Mouse (Mus musculus): ENCODE measurements around the gene Foxp3.

The Foxp3 gene

GRCm38 (mm10) chrX:7573176-7574086, at the start of gene Foxp3:
Gene Foxp3 (plus strand): TSS chrX:7573644.
- peak; percentile 44 for DNase-seq (ENCODE audit: low read depth, low spot score)

GRCm38 (mm10) chrX:7524961-7525360, 48.5 kb upstream of the Foxp3 start:
- DNase-seq (ENCODE audit: low read depth, low spot score): no peak

GRCm38 (mm10) chrX:7553474-7553873, 20.0 kb upstream of the Foxp3 start:
- no peak for DNase-seq (ENCODE audit: low read depth, low spot score)

DNA sequence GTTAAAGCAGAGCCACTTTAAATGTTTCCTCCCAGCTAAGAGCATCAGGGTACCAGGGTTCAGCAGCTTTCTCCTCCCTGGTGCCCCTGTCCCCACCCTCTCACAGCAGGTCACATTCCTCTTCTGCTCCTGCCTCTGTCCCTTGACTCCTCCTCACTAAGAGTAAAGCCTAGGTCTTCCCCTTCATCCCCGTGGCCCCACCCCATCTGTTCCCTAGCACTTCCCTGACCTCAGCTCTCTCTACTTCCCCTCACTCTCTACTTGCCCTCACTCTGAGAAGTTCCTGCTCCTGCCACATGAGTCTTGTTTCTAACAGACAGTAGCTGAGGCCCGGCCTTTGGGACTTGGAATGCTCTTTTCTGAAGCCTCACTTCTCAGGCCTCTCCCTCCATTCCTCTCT, 10.4 kb upstream of the Foxp3 start:
- DNase-seq (ENCODE audit: low read depth, low spot score): peak; percentile 17

- peak; percentile 82 for DNase-seq (ENCODE audit: low read depth, low spot score)
These were observed 7.1 kb upstream of the Foxp3 start for GRCm38 (mm10) chrX:7566352-7566751.

GRCm38 (mm10) chrX:7567491-7567890, 6.0 kb upstream of the Foxp3 start:
- DNase-seq (ENCODE audit: low read depth, low spot score): peak; percentile 82

GRCm38 (mm10) chrX:7570481-7571175, 2.8 kb upstream of the Foxp3 start:
- peak; percentile 78 for DNase-seq (ENCODE audit: low read depth, low spot score)

DNA sequence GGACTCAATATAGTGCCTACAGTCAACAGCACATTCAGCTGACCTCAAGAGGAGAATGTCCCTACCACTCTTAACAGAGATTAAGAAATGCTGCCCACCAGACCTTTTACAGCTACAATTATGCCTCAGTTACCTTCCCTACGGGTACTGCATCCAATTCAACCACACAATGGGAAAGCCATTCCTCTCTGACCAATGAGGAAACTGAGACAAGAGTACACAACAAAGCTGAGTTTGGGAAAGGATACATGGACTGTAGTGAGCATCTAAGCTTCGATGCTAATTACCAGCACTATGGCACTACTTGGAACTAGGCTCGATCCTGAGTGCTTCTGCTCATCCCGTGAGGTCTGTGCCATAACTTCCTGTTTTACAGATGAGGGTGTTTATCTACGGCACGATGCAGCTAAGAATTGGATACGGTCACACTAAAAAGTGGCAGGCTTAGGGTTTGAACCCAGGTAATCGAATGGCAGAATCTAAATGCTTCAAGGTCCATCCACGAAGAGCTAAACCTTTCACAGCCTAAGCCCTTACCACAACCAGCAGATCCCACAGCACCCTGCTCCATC, 1.8 kb upstream of the Foxp3 start:
- peak; percentile 36 for DNase-seq (ENCODE audit: low read depth, low spot score)

GRCm38 (mm10) chrX:7572466-7572865, 978 bp upstream of the Foxp3 start:
- DNase-seq (ENCODE audit: low read depth, low spot score): peak; percentile 73

GRCm38 (mm10) chrX:7574087-7574884, 842 bp downstream of the Foxp3 start, which contains the start of gene Ppp1r3f:
Gene Ppp1r3f (minus strand): TSS chrX:7574283.
- DNase-seq (ENCODE audit: low read depth, low spot score): peak; percentile 97

- DNase-seq (ENCODE audit: low read depth, low spot score): no peak
These were observed 1.4 kb downstream of the Foxp3 start for GRCm38 (mm10) chrX:7574885-7575231.

DNA sequence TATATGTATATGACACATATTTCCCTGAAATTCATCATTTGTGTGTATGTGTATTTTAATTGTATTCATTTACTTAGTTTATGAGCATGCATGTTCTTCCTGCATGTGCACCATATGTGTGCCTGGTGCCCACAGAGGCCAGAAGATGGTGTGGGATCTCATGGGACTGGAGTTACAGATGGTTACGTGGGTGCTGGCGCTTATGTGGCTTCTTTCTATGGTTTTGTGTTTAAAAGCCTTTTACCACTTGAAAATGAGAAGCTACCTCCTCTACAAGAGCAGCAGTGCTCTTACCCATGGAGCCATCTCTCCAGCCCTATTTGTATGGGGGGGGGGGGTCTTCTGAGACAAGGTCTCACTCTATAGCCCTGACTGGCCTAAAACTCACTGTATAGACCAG, 7.7 kb downstream of the Foxp3 start:
- peak; percentile 50 for DNase-seq (ENCODE audit: low read depth, low spot score)

- DNase-seq (ENCODE audit: low read depth, low spot score): peak; percentile 86
These were observed 10.4 kb downstream of the Foxp3 start for GRCm38 (mm10) chrX:7583881-7584280.

GRCm38 (mm10) chrX:7586356-7586755, 12.9 kb downstream of the Foxp3 start:
- peak; percentile 45 for DNase-seq (ENCODE audit: low read depth, low spot score)

DNA sequence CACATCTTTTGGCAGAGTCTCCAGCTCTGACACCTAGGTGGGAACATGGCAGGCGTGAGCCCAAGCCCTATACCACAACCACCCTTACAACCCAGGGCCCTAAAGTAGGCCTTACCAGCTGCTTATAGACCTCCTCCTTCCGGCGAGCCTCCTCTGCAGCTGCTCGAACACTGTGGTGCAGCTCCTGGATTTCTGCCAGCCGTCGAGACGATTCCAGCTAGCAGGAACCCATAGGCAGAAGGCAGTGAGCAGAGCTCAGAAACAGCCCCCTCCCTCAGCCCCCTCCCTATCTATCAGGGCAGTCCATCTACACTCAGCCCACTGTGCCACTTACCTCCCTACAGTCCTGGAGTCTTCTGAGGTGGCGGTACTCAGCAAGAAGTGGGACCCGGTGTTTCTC, 21.9 kb downstream of the Foxp3 start:
- DNase-seq (ENCODE audit: low read depth, low spot score): no peak

- DNase-seq (ENCODE audit: low read depth, low spot score): no peak
These were observed 30.6 kb downstream of the Foxp3 start for GRCm38 (mm10) chrX:7604004-7604403.

DNA sequence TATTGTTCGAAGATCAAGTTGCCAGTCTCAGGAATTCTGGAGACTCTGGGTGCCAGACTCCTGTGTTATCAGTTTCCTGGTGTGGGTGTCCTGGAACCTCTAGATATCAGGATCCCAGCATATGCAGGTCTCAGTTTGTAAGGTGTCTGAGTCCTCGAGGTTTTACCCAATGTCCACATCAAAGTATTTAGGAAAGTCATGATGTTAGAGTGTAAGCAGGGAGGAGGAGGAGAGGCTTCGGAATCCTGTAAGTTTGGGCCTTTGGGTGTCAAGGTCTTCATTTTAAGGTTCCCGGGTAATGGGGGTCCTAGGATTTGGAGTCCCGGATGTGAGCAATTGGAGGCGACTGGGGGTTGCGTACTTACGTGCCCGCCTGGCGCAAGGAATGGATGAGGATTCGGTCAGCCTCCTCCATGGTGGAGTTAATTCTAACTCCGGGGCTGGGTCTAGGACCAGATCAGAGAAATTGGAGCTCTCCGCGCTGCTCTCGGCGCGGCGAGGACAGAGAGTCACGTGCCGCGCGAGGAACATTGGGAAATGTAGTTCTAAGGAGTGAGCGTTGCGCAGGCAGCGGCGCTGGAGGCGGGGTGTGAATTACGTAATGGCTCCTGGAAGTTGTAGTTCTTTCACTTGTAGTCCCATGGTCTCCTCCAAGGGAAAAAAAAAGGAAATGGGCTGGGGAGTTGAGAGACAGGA, 31.6 kb downstream of the Foxp3 start, which contains the start of gene Ccdc22:
Gene Ccdc22, minus strand, starts transcription at position 639 of the 696 bp plus-strand sequence.
- DNase-seq (ENCODE audit: low read depth, low spot score): peak; percentile 87

- DNase-seq (ENCODE audit: low read depth, low spot score): peak; percentile 36
These were observed 32.1 kb downstream of the Foxp3 start for GRCm38 (mm10) chrX:7605575-7605941.

DNA sequence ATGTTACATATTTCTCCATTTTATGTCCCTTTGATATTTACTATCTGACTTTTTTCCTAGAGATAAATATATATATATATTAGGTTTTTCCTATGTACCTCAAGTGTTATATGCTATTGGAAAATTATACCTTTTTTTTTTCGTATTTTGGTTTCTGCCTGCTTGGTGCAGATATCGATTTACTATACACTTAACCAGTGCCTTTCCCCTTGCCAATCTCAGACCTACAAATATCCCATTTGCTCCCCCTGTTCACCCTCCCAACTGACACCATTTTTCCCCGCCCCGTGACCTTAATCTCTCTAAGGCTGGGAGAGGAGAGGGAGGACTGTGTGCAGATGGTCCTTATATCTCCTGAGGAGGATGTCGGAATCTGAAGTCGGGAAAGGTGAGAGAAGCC, 33.3 kb downstream of the Foxp3 start, which contains the start of gene Cacna1f:
Gene Cacna1f, plus strand, starts transcription at position 301 of the 400 bp plus-strand sequence.
- DNase-seq (ENCODE audit: low read depth, low spot score): no peak

DNA sequence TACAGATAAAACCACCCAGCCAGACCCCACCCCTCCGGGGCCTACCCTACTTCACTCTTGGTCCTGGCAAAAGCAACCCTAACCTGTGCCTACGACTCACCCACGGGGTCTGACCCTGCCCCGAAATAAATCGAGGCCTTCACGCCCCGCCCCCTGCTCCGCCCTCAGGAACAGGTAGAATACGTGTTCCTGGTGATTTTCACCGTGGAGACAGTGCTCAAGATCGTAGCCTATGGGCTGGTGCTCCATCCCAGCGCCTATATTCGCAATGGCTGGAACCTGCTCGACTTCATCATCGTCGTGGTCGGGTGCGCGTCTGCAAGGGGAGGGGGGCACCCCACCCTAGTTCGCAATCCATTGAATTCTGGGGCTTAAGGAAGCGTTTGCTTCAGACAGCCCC, 36.6 kb downstream of the Foxp3 start:
- DNase-seq (ENCODE audit: low read depth, low spot score): no peak
